Mouse (Mus musculus) stomach, embryonic 16.5 days (tissue): ENCODE results near the gene Gpr35. TPM values are rescaled to one million over a fixed set of nuclear protein-coding genes. Genes with fewer than 3 reads are reported as not detected.
A peak's percentile ranks its signal among the peaks of the same experiment; 100 is the strongest.
"Not testable (repeated sequence)": the region's sequence is repeated elsewhere in the genome, so short reads cannot be mapped to it uniquely, and the experiment has no call there.

Experiments used
- ATAC-seq: fragments of 200-750 bp; cut with Nextera tagmentation; 2 replicates; pipeline ENCODE4 v1.8.0; 2017; ENCODE audit warnings: moderate number of reproducible peaks, moderate TSS enrichment; ENCODE audit not compliant: insufficient read depth, low FRiP score
- H3K27ac ChIP-seq: fragments of 300-500 bp; sonication (generic); 2 replicates; pipeline ENCODE4 v1.5.1; 2014; ENCODE audit warnings: low read length
- H3K27me3 ChIP-seq: fragments of 300-500 bp; sonication (generic); 2 replicates; pipeline ENCODE4 v1.6.1; 2014; ENCODE audit warnings: low read length, control low read depth, mixed read lengths; ENCODE audit not compliant: control insufficient read depth, insufficient read depth
- H3K36me3 ChIP-seq: fragments of 300-500 bp; sonication (generic); 2 replicates; pipeline ENCODE4 v1.6.1; 2014; ENCODE audit warnings: low read length; ENCODE audit not compliant: control insufficient read depth, insufficient read depth
- H3K4me1 ChIP-seq: fragments of 300-500 bp; sonication (generic); 2 replicates; pipeline ENCODE4 v1.6.1; 2014; ENCODE audit warnings: low read length, control low read depth, mixed read lengths; ENCODE audit not compliant: control insufficient read depth, insufficient read depth
- H3K4me2 ChIP-seq: fragments of 300-500 bp; sonication (generic); 2 replicates; pipeline ENCODE4 v1.6.1; 2014; ENCODE audit warnings: low read depth, low read length, mixed read lengths
- H3K4me3 ChIP-seq: fragments of 300-500 bp; sonication (generic); replicated peaks from 2 replicates; pipeline ENCODE4 v1.5.1; 2014; ENCODE audit warnings: mild to moderate bottlenecking, low read length
- H3K9ac ChIP-seq: fragments of 300-500 bp; sonication (generic); 2 replicates; pipeline ENCODE4 v1.6.1; 2014; ENCODE audit warnings: low read length
- H3K9me3 ChIP-seq: fragments of 300-500 bp; sonication (generic); replicated peaks from 2 replicates; pipeline ENCODE4 v1.6.1; 2016; ENCODE audit warnings: low read length, control low read depth; ENCODE audit not compliant: control insufficient read depth
- WGBS: fragments of 180-500 bp; shearing (Covaris S2); extraction: QIAGEN DNeasy Blood & Tissue Kit; methylation state at CpG from one replicate; pipeline ENCODE4 v1.1.7; 2014; 5-methylcytosine and 5-hydroxymethylcytosine counted together
- polyA plus RNA-seq: library from polyadenylated mRNA; unstranded; fragments of >200 nt; fragmentation: Nextera tagmentation; extraction: Ambion mirVana; gene quantifications from 2 replicates; pipeline ENCODE4 v1.2.1, GENCODE M21; 2015

Gpr35 gene
- polyA plus RNA-seq, 1 experiment from 2014 or later = 8.7 TPM

- no peak overlapping the region for H3K9ac ChIP-seq
- WGBS = 74% methylated on average over 3 of the region's 3 CpGs
- peaks cover 13% of the 10 kb centered on the region for H3K4me1 ChIP-seq
- ATAC-seq = 0 out of 2 replicates have a peak, but pooled peaks have one; percentile 6
- no peak overlapping the region for H3K4me2 ChIP-seq
- peaks cover 14% of the 10 kb centered on the region; the same call in 1 of the 2 replicates for H3K36me3 ChIP-seq
- no peak overlapping the region for H3K4me3 ChIP-seq
- H3K27ac ChIP-seq = peak overlapping the region; percentile 62; the same call in 1 of the 2 replicates
- no peaks in the 10 kb centered on the region for H3K27me3 ChIP-seq
- no peaks in the 10 kb centered on the region for H3K9me3 ChIP-seq
Measured at GRCm38 (mm10) chr1:92937797-92938196, 12.9 kb upstream of the Gpr35 start.

- Histone ChIP-seq H3K27ac (no peak overlapping the region), H3K27me3 (no peaks in the 10 kb centered on the region), H3K4me2 (no peak overlapping the region), H3K4me3 (no peak overlapping the region), H3K9me3 (no peaks in the 10 kb centered on the region), H3K9ac (no peak overlapping the region), H3K36me3 (peaks cover 16% of the 10 kb centered on the region), H3K4me1 (peaks cover 13% of the 10 kb centered on the region)
- 92% methylated on average over 4 of the region's 4 CpGs for WGBS
- no peak for ATAC-seq
Measured at GRCm38 (mm10) chr1:92939746-92940145, 10.9 kb upstream of the Gpr35 start.

DNA sequence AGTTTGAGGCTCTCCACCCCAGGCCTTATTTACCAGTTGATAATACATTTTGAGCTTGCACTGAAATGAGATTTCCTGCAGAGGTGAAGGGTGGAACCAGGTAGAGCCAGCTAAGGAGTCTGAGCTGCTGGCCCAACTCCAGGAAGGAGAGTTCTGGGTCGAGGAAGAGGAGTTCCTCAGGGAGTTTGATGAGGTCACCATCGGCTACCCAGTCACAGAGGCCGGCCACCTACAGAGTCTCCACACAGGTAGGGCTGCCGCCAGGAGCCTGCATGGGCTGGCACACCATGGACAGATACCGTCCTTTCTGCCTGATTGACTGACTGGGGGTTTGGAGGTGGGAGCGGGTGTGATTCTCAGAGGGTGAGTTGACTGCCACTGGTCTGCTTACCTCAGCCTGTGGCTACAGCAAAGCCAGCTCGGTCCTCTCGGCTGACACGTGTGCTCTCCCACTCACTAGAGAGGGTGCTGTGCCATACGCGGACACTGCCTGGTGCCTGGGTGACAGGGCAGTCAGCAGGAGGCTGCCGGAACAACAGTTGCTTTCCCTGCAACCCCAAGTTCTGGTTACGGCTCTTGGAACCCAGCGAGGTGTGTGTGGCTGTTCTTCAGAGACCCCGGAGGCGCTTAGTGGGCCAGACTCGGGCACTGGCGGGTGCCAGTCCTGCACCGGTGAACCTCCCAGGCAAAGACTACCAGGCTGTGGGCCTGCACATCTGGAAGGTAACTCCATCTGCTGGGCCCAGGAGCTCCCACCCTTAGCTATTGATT is 7.3 kb upstream of the Gpr35 start:
- Histone ChIP-seq H3K4me2 (no peak overlapping the region), H3K36me3 (peaks cover 19% of the 10 kb centered on the region), H3K4me3 (no peak overlapping the region), H3K4me1 (no peaks in the 10 kb centered on the region), H3K27me3 (no peaks in the 10 kb centered on the region), H3K9ac (no peak overlapping the region), H3K27ac (no peak overlapping the region), H3K9me3 (no peaks in the 10 kb centered on the region)
- no peak for ATAC-seq
- WGBS = 91% methylated on average over 19 of the region's 19 CpGs

- Histone ChIP-seq H3K36me3 (peaks cover 8% of the 10 kb centered on the region; the same call in 1 of the 2 replicates), H3K4me2 (no peak overlapping the region), H3K27ac (no peak overlapping the region), H3K4me3 (no peak overlapping the region), H3K9ac (no peak overlapping the region), H3K4me1 (no peaks in the 10 kb centered on the region), H3K27me3 (no peaks in the 10 kb centered on the region), H3K9me3 (no peaks in the 10 kb centered on the region)
- 95% methylated on average over 3 of the region's 3 CpGs for WGBS
- ATAC-seq = no peak
Measured at GRCm38 (mm10) chr1:92947966-92948365, 2.7 kb upstream of the Gpr35 start.

DNA sequence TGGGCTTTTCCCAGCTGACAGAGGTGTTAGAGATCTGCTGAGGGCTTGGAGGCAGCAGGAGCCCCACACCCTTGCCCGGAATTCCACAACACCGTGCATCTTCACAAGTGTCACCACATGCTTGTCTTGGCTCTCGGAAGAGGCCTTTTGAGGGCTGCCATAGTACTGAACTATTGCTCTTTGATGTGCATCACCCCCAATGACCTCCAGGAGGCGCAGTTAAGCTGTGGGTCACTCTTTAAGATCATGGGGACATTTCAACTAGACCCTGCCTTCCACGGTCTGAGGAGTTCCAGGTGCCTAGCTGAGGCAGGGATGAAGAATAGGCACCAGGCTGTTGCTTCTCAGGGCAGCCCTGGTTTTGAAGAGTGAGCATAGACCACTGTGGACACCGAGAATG is 1.2 kb upstream of the Gpr35 start:
- H3K36me3 ChIP-seq = peaks cover 8% of the 10 kb centered on the region; the same call in 1 of the 2 replicates
- H3K4me3 ChIP-seq = peak overlapping the region; percentile 41

GRCm38 (mm10) chr1:92953641-92954040 is 3.0 kb downstream of the Gpr35 start:
- Histone ChIP-seq H3K4me3 (no peak overlapping the region), H3K27me3 (no peaks in the 10 kb centered on the region), H3K9ac (no peak overlapping the region), H3K4me2 (no peak overlapping the region), H3K36me3 (peaks cover 3% of the 10 kb centered on the region; the same call in 1 of the 2 replicates), H3K4me1 (no peaks in the 10 kb centered on the region), H3K27ac (no peak overlapping the region), H3K9me3 (no peaks in the 10 kb centered on the region)
- WGBS = 69% methylated on average over 2 of the region's 2 CpGs
- no peak for ATAC-seq

More for the DNA sequence above, 1.2 kb upstream of the Gpr35 start:
- Histone ChIP-seq H3K9me3 (no peaks in the 10 kb centered on the region), H3K27me3 (no peaks in the 10 kb centered on the region), H3K9ac (peak overlapping the region; percentile 4; the same call in 1 of the 2 replicates), H3K4me2 (peak overlapping the region; percentile 41), H3K4me1 (no peaks in the 10 kb centered on the region), H3K27ac (peak overlapping the region; percentile 90; the same call in 1 of the 2 replicates)
- 53% methylated on average over 6 of the region's 6 CpGs for WGBS
- no peak for ATAC-seq

- peak overlapping the region; percentile 26 for H3K4me3 ChIP-seq
- not testable (repeated sequence) for H3K4me1 ChIP-seq, H3K27ac ChIP-seq, H3K27me3 ChIP-seq, H3K9ac ChIP-seq, H3K9me3 ChIP-seq, H3K36me3 ChIP-seq
- 4% methylated on average over 11 of the region's 11 CpGs for WGBS
- H3K4me2 ChIP-seq = peak overlapping the region; percentile 47; the same call in 1 of the 2 replicates
- ATAC-seq = 0 out of 2 replicates have a peak, but pooled peaks have one; percentile 29
Measured at GRCm38 (mm10) chr1:92956571-92957335, 6.1 kb downstream of the Gpr35 start.

DNA sequence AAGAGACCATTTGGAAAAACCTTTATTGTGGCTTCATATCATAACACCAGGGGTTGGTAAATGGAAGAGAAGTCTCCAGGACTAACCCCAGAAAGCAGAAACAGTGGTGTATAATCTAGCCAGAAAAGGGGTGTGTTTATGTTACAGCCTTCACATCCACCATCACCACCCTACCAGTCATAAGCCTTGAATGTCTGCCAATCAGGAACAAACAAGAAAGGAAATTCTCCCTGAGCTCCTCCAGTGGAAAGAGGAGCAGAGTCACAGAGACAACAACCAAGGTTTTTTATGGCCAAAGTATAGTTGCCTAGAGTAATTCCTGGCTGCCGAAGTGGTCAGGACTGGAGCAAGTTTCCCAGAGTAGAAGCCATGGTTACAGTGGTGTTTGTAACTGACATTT is 8.3 kb downstream of the Gpr35 start:
- H3K4me3 ChIP-seq = no peak overlapping the region
- WGBS = 86% methylated on average over 1 of the region's 1 CpGs
- no peaks in the 10 kb centered on the region for H3K9me3 ChIP-seq
- H3K4me2 ChIP-seq = no peak overlapping the region
- no peak overlapping the region for H3K27ac ChIP-seq
- H3K36me3 ChIP-seq = no peaks in the 10 kb centered on the region
- ATAC-seq = no peak
- no peaks in the 10 kb centered on the region for H3K4me1 ChIP-seq
- no peaks in the 10 kb centered on the region for H3K27me3 ChIP-seq
- H3K9ac ChIP-seq = no peak overlapping the region

- WGBS = 76% methylated on average over 6 of the region's 6 CpGs
- H3K27me3 ChIP-seq, ATAC-seq: not testable (repeated sequence)
Measured at GRCm38 (mm10) chr1:92970791-92971190, 20.1 kb downstream of the Gpr35 start.

More at GRCm38 (mm10) chr1:92970791-92971190, 20.1 kb downstream of the Gpr35 start:
- not testable (repeated sequence) for H3K4me2 ChIP-seq, H3K4me3 ChIP-seq, H3K9ac ChIP-seq, H3K27ac ChIP-seq, H3K9me3 ChIP-seq, H3K4me1 ChIP-seq, H3K36me3 ChIP-seq
